Mouse (Mus musculus) liver (tissue): ENCODE data around the gene Glmp.
"Not testable (repeated sequence)": the region's sequence is repeated elsewhere in the genome, so short reads cannot be mapped to it uniquely, and the experiment has no call there.

Experiments used
- DNase-seq: peaks from one replicate; pipeline ENCODE4 v3.0.0-alpha.2; 2020; ENCODE audit warnings: mixed read lengths

The Glmp gene

DNA sequence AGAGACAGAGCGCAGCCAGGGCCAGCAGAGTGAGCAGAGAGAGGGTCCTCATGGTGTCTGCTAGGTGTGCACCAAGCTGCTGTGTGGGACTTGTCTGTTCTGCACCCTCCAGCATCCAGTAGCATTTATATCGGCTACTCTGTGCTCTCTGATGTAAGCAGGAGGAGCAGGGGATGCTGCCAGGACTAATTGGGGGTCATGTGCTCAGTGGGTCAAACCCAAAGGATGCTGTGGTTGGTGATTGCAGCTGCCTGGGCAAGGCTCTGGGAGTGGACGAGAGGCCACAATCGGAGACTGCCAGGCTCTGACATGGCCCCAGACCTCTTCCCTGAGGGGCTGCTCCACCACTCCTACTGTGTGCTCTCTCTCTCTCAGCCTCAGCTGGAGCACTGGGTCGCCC is 53.8 kb downstream of the Glmp start, which contains the start of gene Bglap2:
Gene Bglap2 (minus strand): TSS at position 101 of the 400 bp plus-strand sequence.
- DNase-seq = not testable (repeated sequence)
